Mouse (Mus musculus): ENCODE data around the gene Smc5. TPM values are rescaled to one million over a fixed set of nuclear protein-coding genes. Genes with fewer than 3 reads are reported as not detected.

Smc5 gene
- polyA plus RNA-seq, 1 experiment from 2014 or later = 27.5 TPM

- whole genome bisulfite sequencing = 92% methylated on average over 3 of the region's 3 CpGs
- Histone ChIP-seq H3K27ac (ENCODE audit: low read depth, low read length) (no peak overlapping the region), H3K4me1 (ENCODE audit: control insufficient read depth, insufficient read depth, low read length) (no peaks in the 10 kb centered on the region), H3K9me3 (replicated peaks; ENCODE audit: control insufficient read depth, low read length) (no peaks in the 10 kb centered on the region), H3K4me3 (ENCODE audit: low read depth, low read length) (no peak overlapping the region), H3K27me3 (replicated peaks; ENCODE audit: control insufficient read depth, insufficient read depth, low read length) (no peaks in the 10 kb centered on the region), H3K9ac (ENCODE audit: low read length) (no peak overlapping the region), H3K36me3 (ENCODE audit: control insufficient read depth, insufficient read depth, low read length) (no peaks in the 10 kb centered on the region), H3K4me2 (ENCODE audit: low read length) (no peak overlapping the region)
- ATAC-seq (no peak), DNase-seq (ENCODE audit: low spot score) (no peak)
These were observed 95.2 kb downstream of the Smc5 start for GRCm38 (mm10) chr19:23178533-23178932.

GRCm38 (mm10) chr19:23175511-23175910, 98.2 kb downstream of the Smc5 start:
- H3K36me3 ChIP-seq (ENCODE audit: control insufficient read depth, insufficient read depth, low read length) = no peaks in the 10 kb centered on the region
- no peak overlapping the region for H3K27ac ChIP-seq (ENCODE audit: low read depth, low read length)
- no peak for ATAC-seq
- 84% methylated on average over 2 of the region's 2 CpGs for WGBS
- H3K4me2 ChIP-seq (ENCODE audit: low read length) = no peak overlapping the region
- no peaks in the 10 kb centered on the region for H3K27me3 ChIP-seq (replicated peaks; ENCODE audit: control insufficient read depth, insufficient read depth, low read length)
- H3K9ac ChIP-seq (ENCODE audit: low read length) = no peak overlapping the region
- no peak for DNase-seq (ENCODE audit: low spot score)
- no peaks in the 10 kb centered on the region for H3K4me1 ChIP-seq (ENCODE audit: control insufficient read depth, insufficient read depth, low read length)
- H3K4me3 ChIP-seq (ENCODE audit: low read depth, low read length) = no peak overlapping the region
- H3K9me3 ChIP-seq (replicated peaks; ENCODE audit: control insufficient read depth, low read length) = no peaks in the 10 kb centered on the region

- H3K36me3 ChIP-seq (ENCODE audit: control insufficient read depth, insufficient read depth, low read length) = no peaks in the 10 kb centered on the region
- no peaks in the 10 kb centered on the region for H3K27me3 ChIP-seq (replicated peaks; ENCODE audit: control insufficient read depth, insufficient read depth, low read length)
- DNase-seq (ENCODE audit: low spot score) (no peak), ATAC-seq (no peak)
- WGBS = 87% methylated on average over 3 of the region's 3 CpGs
- no peaks in the 10 kb centered on the region for H3K9me3 ChIP-seq (replicated peaks; ENCODE audit: control insufficient read depth, low read length)
- H3K4me2 ChIP-seq (ENCODE audit: low read length) = no peak overlapping the region
- H3K4me1 ChIP-seq (ENCODE audit: control insufficient read depth, insufficient read depth, low read length) = no peaks in the 10 kb centered on the region
- no peak overlapping the region for H3K27ac ChIP-seq (ENCODE audit: low read depth, low read length)
- no peak overlapping the region for H3K4me3 ChIP-seq (ENCODE audit: low read depth, low read length)
- H3K9ac ChIP-seq (ENCODE audit: low read length) = no peak overlapping the region
These were observed 98.6 kb downstream of the Smc5 start for GRCm38 (mm10) chr19:23175090-23175489.

DNA sequence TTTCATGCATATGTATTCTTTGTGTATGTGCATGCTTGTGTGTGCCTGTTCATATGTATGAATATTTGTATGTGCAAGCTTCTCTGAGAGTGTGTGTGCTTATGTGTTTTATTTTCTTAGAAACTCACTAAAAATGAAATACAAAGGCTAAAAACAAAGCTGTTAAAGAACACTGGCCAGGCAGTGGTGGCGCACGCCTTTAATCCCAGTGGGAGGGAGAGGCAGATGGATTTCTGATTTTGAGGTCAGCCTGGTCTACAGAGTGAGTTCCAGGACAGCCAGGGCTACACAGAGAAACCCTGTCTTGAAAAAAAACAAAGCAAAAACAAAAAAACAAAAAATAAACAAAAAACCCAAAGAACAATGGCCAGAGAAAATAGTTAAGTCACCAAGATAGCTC, 102.6 kb downstream of the Smc5 start:
- Histone ChIP-seq H3K9ac (ENCODE audit: low read length) (no peak overlapping the region), H3K27me3 (replicated peaks; ENCODE audit: control insufficient read depth, insufficient read depth, low read length) (no peaks in the 10 kb centered on the region), H3K36me3 (ENCODE audit: control insufficient read depth, insufficient read depth, low read length) (no peaks in the 10 kb centered on the region), H3K27ac (ENCODE audit: low read depth, low read length) (no peak overlapping the region), H3K4me3 (ENCODE audit: low read depth, low read length) (no peak overlapping the region), H3K4me1 (ENCODE audit: control insufficient read depth, insufficient read depth, low read length) (no peaks in the 10 kb centered on the region), H3K9me3 (replicated peaks; ENCODE audit: control insufficient read depth, low read length) (no peaks in the 10 kb centered on the region), H3K4me2 (ENCODE audit: low read length) (no peak overlapping the region)
- 88% methylated on average over 2 of the region's 2 CpGs for WGBS
- ATAC-seq = no peak
- no peak for DNase-seq (ENCODE audit: low spot score)

- WGBS = 83% methylated on average over 5 of the region's 5 CpGs
- Histone ChIP-seq H3K36me3 (ENCODE audit: control insufficient read depth, insufficient read depth, low read length) (no peaks in the 10 kb centered on the region), H3K27ac (ENCODE audit: low read depth, low read length) (no peak overlapping the region), H3K4me3 (ENCODE audit: low read depth, low read length) (no peak overlapping the region), H3K9ac (ENCODE audit: low read length) (no peak overlapping the region), H3K4me1 (ENCODE audit: control insufficient read depth, insufficient read depth, low read length) (no peaks in the 10 kb centered on the region), H3K9me3 (replicated peaks; ENCODE audit: control insufficient read depth, low read length) (no peaks in the 10 kb centered on the region), H3K4me2 (ENCODE audit: low read length) (no peak overlapping the region), H3K27me3 (replicated peaks; ENCODE audit: control insufficient read depth, insufficient read depth, low read length) (no peaks in the 10 kb centered on the region)
- ATAC-seq = no peak
- DNase-seq (ENCODE audit: low spot score) = no peak
These were observed 103.2 kb downstream of the Smc5 start for GRCm38 (mm10) chr19:23170476-23170875.

DNA sequence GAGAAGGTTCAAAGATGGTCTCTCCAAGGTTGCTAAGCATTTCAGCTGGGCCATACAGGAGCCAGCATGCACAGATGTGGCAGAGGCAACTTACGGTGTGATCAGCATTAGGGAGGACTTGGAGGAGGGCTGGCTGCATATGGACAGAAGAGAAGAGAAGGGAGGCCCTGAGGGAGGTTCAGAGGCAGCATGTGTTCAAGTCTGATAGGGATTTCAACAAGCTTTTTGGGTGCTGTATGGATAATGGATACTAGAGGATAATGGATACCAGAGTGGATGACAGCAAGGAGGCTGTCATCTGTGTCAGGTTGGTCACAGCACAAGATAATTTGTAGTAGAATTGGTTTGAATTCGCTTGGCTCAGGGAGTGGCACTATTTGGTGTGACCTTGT, 104.0 kb downstream of the Smc5 start:
- H3K4me2 ChIP-seq (ENCODE audit: low read length) = no peak overlapping the region
- no peak overlapping the region for H3K27ac ChIP-seq (ENCODE audit: low read depth, low read length)
- 93% methylated on average over 2 of the region's 2 CpGs for WGBS
- H3K27me3 ChIP-seq (replicated peaks; ENCODE audit: control insufficient read depth, insufficient read depth, low read length) = no peaks in the 10 kb centered on the region
- no peak for ATAC-seq
- H3K36me3 ChIP-seq (ENCODE audit: control insufficient read depth, insufficient read depth, low read length) = no peaks in the 10 kb centered on the region
- H3K4me1 ChIP-seq (ENCODE audit: control insufficient read depth, insufficient read depth, low read length) = no peaks in the 10 kb centered on the region
- H3K9ac ChIP-seq (ENCODE audit: low read length) = no peak overlapping the region
- no peaks in the 10 kb centered on the region for H3K9me3 ChIP-seq (replicated peaks; ENCODE audit: control insufficient read depth, low read length)
- no peak overlapping the region for H3K4me3 ChIP-seq (ENCODE audit: low read depth, low read length)
- no peak for DNase-seq (ENCODE audit: low spot score)

DNA sequence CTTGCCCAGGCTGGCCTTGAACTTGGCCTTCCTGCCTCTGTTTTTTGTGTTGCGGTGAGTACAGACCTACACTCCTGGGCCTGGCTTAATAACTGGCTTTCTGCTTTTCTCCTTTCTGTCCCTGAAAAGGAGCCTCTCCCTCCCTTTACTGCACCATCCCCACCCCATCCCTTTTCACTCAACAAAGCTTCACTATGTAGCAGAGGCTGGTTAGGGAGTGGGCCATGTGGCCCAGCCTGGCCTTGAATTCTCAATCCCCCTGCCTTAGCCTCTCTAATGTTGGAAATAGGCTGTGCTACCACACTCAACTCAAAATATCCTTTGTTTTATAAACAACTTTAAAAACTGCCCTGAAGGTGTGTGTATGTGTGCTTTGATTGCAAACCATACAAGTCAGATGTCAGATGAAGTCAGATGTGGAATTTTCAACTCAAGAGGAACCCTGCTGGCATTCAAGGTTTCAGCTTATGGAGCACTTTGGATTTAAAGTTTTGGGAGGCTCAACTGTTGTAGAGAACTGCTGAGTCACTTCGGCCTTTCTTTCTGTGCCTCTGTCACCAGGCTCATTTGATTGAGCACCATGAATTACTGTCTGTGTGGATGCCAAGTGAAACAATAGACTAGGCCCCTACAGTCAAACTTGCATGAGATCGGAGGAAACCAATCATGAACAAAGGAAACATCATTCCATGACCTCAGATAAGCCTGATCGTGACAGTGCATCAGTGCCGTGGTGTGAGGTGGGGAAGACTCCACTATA, 104.6 kb downstream of the Smc5 start:
- no peak overlapping the region for H3K9ac ChIP-seq (ENCODE audit: low read length)
- no peaks in the 10 kb centered on the region for H3K27me3 ChIP-seq (replicated peaks; ENCODE audit: control insufficient read depth, insufficient read depth, low read length)
- H3K4me1 ChIP-seq (ENCODE audit: control insufficient read depth, insufficient read depth, low read length) = no peaks in the 10 kb centered on the region
- no peaks in the 10 kb centered on the region for H3K9me3 ChIP-seq (replicated peaks; ENCODE audit: control insufficient read depth, low read length)
- ATAC-seq (no peak), DNase-seq (ENCODE audit: low spot score) (no peak)
- no peak overlapping the region for H3K4me3 ChIP-seq (ENCODE audit: low read depth, low read length)
- H3K36me3 ChIP-seq (ENCODE audit: control insufficient read depth, insufficient read depth, low read length) = no peaks in the 10 kb centered on the region
- no peak overlapping the region for H3K4me2 ChIP-seq (ENCODE audit: low read length)
- H3K27ac ChIP-seq (ENCODE audit: low read depth, low read length) = no peak overlapping the region
- 84% methylated on average over 5 of the region's 5 CpGs for WGBS

DNA sequence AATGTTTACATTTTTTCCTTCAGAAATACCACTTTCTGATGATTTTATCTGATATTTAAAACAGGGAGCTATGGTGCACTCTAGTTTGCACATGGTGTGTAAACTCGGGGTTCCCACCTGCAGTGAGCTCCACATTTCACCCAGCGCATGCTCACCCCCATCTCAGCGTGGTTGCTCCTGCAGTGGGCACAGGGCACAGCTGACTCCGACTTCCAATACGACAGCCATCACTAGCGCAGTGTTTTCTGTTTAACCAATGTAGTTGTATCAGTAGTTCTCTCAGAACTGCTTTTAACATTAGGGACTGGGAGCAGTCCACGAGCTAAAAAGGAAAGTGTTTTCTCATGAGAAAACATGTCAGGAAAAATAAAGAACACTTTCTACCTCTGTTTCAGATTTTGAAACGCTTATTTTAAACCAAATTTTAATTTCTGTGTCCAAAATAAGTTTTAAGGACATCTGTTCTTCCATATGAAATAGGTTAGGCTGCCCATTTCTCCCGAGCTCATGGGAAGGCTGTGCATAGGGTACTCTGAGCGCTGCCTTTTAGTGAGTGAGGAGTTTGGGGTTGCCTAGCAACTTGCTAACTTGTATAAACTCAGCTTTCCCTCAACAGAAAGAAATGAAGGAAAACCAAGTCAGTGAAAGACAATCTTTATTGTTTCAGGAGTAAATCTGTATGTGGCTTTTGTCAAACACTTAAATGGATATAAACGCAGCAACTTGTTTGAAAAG, 107.0 kb downstream of the Smc5 start:
- Histone ChIP-seq H3K9me3 (replicated peaks; ENCODE audit: control insufficient read depth, low read length) (no peaks in the 10 kb centered on the region), H3K27ac (ENCODE audit: low read depth, low read length) (no peak overlapping the region), H3K36me3 (ENCODE audit: control insufficient read depth, insufficient read depth, low read length) (no peaks in the 10 kb centered on the region), H3K9ac (ENCODE audit: low read length) (no peak overlapping the region), H3K4me2 (ENCODE audit: low read length) (no peak overlapping the region), H3K27me3 (replicated peaks; ENCODE audit: control insufficient read depth, insufficient read depth, low read length) (no peaks in the 10 kb centered on the region), H3K4me1 (ENCODE audit: control insufficient read depth, insufficient read depth, low read length) (no peaks in the 10 kb centered on the region), H3K4me3 (ENCODE audit: low read depth, low read length) (no peak overlapping the region)
- 68% methylated on average over 11 of the region's 11 CpGs for whole genome bisulfite sequencing
- DNase-seq (ENCODE audit: low spot score) (peak; percentile 22), ATAC-seq (no peak)

GRCm38 (mm10) chr19:23164651-23165240, 109.0 kb downstream of the Smc5 start:
- DNase-seq (ENCODE audit: low spot score) (no peak), ATAC-seq (no peak)
- no peak overlapping the region for H3K4me3 ChIP-seq (ENCODE audit: low read depth, low read length)
- no peaks in the 10 kb centered on the region for H3K36me3 ChIP-seq (ENCODE audit: control insufficient read depth, insufficient read depth, low read length)
- WGBS = 92% methylated on average over 16 of the region's 16 CpGs
- H3K27ac ChIP-seq (ENCODE audit: low read depth, low read length) = no peak overlapping the region
- no peaks in the 10 kb centered on the region for H3K4me1 ChIP-seq (ENCODE audit: control insufficient read depth, insufficient read depth, low read length)
- no peak overlapping the region for H3K4me2 ChIP-seq (ENCODE audit: low read length)
- no peaks in the 10 kb centered on the region for H3K27me3 ChIP-seq (replicated peaks; ENCODE audit: control insufficient read depth, insufficient read depth, low read length)
- no peak overlapping the region for H3K9ac ChIP-seq (ENCODE audit: low read length)
- no peaks in the 10 kb centered on the region for H3K9me3 ChIP-seq (replicated peaks; ENCODE audit: control insufficient read depth, low read length)

All from forebrain, embryonic 14.5 days (tissue).